Mouse (Mus musculus) heart, adult 11 months (tissue): Measurements from ENCODE around the gene Hacd2.
A peak's percentile ranks its signal among the peaks of the same experiment; 100 is the strongest.

Experiments
- DNase-seq: peaks from one replicate; pipeline ENCODE4 v3.0.0; 2022

Gene Hacd2

DNA sequence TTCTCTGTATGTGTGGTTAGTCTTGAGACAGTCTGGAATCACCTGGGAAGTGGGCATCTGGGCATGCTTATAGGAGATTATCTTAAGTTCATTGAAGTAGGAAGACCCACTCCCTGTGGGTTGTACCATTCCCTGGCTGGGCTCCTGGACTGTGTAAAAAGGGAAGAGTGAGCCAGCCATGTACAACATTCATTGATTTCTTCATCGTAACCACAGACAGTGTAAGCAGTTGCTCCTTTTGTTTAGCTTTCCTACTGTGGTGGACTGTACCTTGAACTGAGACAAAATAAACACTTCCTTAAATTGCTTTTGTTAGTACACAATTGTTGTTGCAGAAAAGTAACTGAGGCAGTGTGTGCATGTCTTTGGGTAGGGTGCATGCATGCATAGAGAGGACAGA lies 33.6 kb downstream of the Hacd2 start:
- no peak for DNase-seq

DNA sequence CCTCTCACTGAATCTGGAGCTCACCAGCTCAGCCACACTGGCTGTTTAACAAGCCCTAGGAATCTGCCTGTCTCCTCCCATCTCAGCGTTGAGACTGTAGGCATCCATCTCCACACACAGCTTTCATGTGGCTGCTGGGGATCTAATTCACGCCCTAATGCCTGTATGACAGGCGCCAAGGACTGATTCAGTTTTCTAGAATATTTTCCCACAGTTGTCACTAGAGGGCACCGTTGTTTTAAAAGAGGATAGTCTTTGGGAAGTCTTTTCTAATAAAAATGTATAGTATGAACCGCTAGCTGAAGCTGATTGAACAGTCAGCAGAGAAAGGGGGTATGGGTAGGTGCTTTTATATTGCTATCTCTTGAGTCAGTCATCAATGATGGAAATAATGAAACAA lies 34.1 kb downstream of the Hacd2 start:
- peak; percentile 90 for DNase-seq

DNA sequence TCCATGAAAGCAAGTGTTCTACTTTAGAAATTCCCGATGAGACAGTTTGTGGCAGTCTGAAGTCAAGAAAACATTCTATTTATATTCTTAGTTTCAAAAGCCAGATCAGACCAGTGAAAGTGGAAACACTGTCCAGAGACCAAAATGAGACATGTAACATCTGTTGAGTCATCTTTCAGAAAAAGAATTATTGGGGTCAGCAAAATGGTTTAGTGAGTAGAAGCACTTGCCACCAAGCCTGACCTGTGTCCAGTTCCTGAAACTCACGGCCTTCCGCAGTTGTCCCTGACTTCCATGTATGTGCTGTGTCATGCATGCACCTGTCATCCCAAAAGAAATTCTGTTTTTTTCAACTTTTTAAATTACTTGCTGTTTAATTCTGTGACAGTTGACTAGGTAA lies 34.6 kb downstream of the Hacd2 start:
- DNase-seq = peak; percentile 73

DNA sequence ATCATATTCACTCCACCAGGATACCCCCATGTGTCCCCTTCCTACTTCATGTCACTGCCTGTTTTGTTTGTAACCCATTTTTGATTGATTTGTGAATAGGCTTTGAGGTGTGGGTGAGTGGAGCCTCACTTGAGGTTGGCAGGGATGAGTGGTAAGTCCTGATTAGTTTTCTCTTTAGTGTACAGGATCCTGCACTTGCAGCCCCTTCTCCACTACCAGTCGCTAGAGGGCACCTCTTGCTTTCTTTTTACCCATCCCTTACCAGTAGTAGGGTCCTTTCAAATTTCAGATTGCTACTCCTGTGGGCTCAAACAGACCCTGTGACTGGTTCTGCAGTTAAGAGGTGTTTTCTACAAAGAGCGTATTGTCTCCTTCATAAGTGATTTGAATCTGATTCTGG lies 38.8 kb downstream of the Hacd2 start:
- peak; percentile 76 for DNase-seq

DNA sequence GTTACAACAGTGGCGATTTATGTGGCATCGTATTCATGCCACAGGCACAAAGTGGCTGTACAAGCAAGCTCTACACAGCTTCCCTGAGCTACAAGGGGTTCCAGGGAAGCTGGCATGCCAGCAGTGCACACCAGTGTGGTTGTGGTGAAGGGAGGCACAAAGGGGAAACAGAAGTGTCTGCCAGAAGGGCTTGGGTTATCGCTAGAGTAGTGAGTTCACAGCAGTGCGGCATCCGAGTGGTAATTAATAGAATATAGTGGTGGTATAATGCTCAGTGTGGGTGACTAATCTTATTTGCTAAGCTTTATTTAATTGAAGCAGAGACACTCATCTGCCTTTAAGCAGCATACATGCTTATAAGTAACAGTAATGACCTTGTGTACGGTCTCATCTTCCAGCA lies 43.5 kb downstream of the Hacd2 start:
- peak; percentile 79 for DNase-seq

DNA sequence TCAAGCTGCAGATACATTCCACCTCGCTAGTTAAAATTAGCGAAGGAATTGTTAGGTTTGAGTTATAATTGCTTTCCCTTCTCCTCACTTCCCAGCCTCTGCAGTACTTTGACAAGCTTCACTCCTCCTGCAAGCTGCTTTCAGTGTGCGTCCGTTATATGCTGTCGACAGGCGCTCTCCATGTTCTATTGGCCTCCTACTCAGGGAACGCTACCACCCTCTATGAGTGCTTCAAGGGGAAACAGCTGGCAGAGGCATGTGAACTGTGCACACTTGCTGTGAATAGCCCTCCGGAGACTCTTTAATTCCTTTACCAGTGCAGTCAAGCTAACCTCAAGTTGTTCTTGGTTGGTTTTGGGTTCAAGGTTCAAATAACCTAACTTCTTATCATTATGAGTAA lies 44.9 kb downstream of the Hacd2 start:
- peak; percentile 85 for DNase-seq

DNA sequence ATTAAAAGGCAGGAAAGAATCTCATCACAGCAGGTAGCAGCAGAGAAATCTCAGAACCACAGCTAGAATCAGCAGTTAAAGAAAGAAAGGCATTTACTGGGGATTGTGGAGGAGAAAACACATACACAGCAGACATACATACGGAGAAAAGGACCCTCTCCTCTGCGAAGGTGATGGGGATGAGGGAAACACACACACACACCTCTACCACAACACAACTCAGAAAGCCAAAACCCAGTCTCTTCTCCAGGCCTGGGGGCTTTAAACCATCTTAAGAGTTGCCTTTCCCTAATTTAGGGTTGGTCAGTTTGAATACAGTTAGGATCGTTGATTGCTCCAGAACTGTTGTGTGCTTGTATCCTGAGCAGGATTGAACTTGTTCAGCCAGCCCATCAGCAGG lies 45.4 kb downstream of the Hacd2 start:
- DNase-seq = peak; percentile 59

DNA sequence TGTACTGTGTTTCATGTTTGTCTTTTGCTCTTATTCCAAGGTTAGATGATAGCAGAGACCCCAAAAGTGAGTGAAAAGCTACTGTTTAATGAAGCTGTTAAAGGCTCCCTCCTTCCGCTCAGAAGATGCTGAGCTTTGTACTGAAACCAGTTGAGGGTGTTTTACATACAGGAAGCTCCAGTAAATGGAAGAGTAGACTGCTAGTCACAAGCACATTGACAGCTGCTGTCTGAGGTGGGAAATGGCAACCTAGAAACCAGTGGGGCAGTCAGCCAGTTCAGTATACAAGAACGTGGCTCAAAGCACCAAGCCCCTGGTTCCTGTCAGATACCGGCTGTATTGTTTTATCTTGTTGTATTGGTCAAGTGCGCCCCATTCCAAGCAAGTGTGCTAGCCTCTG lies 46.7 kb downstream of the Hacd2 start:
- no peak for DNase-seq

DNA sequence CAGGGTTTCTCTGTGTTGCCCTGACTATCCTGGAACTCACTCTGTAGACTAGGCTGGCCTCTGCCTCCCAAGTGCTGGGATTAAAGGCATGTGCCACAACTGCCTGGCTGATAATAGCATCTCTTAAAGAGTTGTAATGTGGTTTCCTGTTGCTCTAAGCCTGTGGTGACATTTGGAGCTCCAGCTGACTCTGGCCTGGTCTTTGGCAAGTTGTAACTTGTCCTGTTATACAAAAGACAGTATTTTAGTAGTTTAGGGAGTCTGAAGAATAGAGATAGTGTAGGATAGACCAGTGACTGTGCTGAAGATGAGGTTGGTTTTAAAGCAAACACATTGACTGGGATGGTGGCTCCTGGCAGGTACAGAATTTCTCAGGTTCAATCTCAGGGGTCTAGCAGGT lies 52.2 kb downstream of the Hacd2 start:
- peak; percentile 59 for DNase-seq

DNA sequence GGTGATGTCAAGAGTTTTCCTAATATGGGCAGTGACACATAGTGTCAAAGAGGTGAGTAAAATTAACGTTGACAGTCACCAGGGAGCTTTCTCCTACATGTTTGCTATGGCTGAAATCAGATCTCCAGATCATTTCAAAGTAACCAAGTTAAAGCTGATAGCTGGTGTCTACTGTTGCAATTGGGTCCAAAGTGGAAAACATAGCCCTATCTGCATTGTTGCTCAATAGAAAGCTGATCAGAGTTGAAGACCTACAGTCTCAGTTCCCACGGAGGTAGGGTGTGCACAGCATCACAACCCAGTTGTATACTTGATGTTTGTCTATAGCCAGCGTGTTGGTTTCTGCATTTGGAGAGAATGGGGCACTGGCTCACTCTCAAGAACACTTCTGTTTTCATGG lies 53.4 kb downstream of the Hacd2 start:
- no peak for DNase-seq

DNA sequence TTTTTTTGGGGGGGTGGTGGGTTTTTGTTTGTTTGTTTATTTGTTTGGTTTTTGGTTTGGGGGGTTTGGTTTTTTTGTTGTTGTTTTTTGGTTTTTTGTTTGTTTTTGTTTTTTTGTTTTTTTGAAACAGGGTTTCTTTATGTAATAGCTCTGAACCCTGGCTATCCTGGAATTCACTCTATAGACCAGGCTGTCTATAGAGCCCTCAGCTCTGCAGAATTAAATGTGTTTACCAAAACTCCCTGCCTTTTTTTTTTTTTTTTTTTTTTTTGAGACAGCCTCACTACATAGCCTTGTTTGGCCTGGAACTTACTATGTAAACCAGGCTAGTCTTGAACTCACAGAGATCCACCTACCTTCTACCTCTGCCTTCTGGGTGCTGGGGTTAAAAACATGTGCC lies 71.3 kb downstream of the Hacd2 start:
- DNase-seq = no peak

DNA sequence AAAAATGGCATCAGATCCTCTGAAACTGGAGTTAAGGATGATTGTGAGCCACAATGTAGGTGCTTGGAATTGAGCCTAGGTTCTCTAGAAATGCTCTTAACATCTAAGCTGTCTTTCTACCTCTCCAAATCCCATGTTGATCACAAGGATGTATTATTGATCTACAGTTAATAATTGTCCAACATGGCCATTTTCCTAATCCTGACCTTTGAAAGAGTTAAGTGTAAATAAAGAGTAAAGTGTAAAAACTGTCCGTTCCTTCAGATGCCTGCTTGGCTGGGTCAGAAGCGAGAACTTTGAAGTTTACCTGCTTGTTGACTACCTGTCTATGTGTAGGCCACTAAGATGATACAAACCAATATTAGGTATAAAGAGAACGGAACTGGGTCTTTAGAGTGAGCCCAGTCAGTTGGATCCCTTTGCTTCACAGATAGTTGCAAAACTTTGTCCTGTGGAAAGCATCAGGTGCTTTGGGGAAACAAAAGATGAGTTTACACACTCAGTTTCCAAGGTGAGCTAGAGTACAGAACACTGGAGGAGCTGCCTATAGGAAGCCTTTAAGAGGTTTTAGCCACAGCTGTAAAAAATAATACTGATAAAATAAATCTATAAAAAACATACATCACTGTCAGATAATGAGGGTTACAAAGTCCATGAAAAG lies 75.8 kb downstream of the Hacd2 start:
- no peak for DNase-seq

DNA sequence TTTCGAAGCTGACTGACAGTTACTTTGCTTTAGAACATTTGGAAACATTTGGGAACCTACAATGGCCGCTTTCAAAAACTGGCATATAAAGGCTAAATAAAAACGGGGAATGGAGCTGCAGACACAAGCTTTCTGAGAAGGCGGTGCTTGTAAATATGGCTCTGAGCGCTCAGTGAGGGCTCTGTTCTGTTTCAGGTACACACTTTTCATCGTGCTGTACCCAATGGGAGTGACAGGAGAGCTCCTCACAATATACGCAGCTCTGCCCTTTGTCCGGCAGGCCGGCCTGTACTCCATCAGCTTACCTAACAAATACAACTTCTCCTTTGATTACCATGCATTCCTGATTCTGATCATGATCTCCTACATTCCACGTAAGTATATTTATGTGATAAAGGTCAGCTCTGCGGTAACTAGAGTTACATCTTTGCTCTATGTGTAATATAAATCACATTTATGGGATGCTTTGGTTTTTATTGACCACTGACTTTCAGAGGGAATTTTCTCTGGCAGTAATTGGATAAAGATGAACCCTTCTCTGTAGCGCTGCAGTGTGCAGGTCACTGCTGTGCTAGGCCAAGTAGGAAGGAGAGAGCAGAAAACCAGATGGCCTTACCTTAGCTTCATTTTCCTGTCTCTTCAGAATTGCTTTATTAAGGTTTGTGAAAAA lies 79.7 kb downstream of the Hacd2 start:
- no peak for DNase-seq

DNA sequence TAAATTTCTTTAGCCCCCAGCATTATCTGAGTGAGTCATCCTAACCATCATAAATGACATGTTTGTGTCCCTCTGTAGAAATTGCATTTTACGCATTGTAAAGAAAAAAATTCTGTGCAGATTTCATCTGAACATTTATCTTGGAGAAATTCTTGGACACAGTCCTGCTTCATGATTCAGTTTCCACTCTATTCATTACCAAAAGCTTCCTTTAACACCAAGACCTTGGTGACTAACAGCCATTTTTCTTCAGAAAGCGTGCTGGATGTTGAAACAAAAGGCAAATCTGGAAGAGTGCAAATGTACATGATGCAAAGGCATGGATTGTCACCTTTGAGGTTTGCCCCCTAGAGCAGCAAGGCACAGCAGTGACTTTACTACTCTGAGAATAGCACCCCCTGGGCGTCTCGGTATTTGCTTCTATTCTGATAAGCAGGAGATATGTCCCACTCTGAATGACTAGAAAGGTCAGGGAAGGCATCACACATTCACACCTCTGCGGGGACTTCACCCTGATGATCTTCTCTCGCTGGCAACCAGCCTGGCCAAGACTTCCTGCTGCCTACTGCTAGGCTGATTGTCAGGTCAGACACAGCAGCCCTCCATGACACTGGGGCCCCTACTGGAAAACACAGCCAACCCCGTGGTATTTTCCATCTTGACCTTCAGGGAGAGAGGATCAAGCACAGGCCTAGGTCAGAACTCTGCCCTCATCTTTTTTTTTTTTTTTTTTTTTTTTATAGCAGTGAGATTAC lies 80.8 kb downstream of the Hacd2 start:
- DNase-seq = no peak

DNA sequence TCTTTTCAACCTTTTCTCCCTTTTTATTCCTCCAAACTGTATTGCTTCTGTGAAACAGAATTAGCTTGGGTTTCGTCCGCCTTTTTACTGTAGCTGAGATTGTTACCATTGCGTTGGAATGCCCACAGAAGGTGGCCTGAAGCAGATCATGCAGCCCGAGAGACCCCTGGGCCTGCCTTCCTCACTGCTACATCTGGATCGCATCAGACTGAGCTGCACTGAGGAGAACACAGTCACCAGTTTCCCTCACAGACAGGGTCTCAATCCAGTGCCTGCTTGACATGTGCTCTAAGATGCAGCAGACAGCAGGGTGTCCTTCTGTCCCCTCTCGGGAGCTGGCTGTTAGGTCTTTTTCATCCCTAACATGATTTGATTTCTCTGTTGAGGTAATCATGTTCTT lies 85.8 kb downstream of the Hacd2 start:
- no peak for DNase-seq

DNA sequence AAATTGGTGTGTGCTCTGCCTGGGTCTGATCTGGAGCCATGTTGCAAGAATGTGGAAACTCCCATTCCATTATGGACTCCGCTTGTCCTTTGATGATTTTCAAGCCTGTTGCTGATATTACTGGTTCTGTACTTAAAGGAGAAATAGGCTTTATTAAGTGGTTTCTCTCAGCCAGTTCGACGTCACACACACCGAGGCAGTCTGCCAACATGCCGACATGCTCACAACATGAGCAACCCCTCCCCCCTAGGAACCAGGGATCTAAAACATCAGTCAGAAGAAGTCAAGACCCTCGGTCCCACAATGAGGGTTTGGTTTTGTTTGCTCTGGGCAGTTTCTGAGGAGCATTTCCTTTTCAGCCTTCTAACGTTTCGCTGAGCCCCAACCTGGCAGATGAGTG lies 86.9 kb downstream of the Hacd2 start:
- peak; percentile 83 for DNase-seq

DNA sequence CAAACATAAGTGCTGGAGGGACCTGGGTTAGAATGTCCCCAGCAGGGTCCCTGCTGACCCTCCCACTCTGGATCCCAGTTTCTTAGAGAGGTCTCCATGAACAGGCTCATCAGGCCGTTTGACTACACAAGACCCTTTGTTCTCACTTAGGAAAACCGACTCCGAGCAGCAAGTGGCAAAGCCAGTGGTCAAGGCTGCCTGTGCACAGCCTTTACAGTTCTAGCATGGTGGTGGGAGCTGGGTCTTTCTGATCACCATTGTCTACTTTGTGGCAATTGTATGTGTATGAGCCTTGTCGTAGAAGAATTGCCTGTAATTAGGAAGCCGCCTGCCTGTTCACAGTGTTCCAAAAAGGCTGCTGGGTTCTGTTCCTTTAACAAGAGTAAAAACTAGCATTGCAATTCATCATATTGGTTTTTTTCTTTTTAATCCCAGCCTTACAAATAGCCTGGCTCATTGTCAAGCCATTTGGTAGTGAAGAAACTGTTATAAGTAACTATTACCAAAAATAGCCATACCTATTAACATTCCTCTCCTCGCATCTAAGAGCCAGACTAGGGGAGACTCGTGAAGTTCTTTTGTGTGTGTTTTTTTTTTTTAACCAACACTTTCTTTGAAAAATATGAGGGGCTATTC lies 87.5 kb downstream of the Hacd2 start:
- DNase-seq = peak; percentile 70

DNA sequence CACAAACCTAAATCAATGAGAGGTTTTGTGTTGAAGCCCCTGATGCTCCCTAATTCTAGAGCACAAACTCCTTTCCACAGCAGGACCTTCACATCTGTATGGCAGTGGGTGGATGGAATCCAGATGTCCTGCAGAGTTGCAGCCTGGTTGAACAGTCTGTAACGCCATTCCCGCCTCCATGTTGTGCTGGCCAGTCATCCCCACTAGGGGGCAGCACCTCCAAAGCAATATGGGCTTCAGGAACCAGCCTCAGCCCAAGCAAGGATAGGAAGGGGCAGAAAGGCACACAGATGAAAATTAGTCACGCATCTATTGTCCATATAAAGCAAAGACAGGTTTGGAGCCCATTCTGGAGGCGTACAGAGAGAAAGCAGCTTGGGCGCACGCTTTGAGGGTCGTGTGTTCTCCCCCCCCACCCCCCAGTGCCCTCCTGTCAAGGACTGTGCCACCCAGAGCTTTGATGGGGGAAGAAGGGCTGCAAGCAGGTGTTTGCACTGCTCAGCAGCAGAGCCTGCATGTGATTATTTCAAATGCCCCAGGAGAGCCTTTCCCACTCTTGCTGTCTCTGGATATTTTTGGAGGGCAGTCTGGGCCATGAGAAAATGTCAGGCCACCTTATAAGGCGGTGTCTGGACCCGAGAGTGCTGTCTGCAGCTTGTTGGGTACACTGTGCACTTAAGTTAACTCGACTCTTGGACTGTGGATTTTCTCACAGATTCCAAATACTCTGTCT lies 88.3 kb downstream of the Hacd2 start:
- peak; percentile 94 for DNase-seq

DNA sequence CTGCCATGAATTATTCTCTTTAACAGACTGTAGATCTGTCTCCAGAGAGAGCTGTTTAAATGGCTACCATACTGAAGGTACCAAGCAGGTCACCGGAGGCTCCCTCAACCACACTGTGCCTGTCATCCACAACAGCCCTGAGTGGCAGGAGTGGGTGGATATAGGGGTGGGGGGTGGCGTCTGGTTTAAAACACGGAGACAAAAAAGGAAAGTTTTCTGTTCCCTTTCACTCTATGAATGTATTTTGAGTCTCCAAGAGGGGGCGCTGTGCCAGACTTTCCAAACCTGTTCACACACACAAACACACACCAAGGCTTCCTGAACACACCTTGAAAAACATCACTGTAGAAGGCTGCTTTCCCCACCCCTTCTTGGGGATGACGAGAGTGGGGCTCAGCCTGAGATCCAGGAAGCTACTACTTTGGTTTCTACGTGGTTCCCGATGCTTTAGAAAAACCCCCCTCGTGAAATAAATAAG lies 89.0 kb downstream of the Hacd2 start:
- no peak for DNase-seq

DNA sequence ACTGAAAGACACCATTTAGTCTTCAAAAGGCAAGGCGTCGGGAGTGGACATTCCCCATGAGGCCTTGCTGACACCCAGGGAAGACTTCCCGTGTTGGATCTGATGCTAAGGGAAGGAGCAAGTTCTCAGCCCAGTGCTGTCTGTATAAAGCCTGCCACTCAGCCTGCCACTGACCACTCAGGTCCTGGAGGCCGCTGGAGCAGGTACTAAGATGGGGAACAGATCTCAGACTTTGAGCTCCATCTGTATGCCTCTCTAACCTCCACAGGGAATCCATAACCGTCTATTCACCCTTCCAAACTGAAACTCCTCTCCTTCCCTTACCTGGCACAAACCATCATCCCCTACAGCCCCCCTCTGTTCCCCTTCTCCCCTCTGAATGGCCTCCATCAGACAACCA lies 91.3 kb downstream of the Hacd2 start:
- DNase-seq = peak; percentile 79

DNA sequence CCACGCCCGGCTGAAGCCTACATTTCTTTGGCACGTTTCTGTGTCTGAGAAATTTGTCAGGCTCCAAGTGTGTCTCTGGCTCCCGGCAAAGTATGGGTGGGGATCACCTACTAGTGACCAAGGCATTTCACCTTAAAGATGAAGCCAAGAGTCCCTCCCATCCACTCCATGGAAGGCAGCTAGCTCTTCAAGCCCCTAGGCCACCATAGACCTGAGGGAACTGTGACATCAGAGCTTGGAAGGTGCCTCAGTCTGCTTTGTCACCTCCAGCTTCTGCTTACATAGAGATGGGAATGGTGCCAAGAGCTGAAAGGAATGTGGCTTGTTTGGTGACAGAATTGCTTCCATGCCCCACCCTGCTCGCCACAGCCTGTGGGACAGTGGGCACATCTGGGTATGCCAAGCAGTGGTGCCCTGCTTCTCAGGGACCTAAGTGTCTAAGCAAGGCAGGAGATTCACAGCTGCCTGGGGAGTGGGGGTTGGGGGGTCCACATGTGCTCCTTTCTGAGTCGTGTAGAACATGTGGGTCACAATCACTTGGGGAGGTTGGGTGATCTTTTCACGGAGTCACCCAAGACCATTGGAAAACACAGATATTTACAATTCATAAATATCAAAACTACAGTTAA lies 94.2 kb downstream of the Hacd2 start:
- DNase-seq = no peak

DNA sequence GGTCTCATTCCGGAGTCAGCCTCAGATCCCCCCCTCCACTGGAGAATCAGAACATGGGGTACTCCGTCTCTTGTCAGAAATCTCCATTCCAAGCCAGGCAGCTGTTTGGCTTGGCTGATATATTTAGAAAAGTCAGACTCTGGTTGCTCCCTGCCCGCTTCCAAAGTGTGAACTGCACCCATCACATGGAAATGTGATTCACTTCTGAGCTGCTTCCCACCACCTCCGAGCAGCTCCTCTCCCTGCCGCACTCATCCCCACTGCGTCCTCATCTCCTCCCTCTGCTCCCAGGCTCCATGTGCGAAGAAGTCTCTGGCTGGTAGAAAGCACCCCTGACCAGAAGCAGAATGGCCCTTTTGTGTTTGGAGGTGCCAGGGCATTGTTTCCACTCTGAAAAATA lies 95.2 kb downstream of the Hacd2 start:
- peak; percentile 89 for DNase-seq
